Mouse (Mus musculus): ENCODE results near the gene Nudt16. TPM values are rescaled to one million over a fixed set of nuclear protein-coding genes. Genes with fewer than 3 reads are reported as not detected.

Nudt16 gene
- polyA plus RNA-seq (2017; shearing (Covaris generic)), result 16.4 TPM

GRCm38 (mm10) chr9:105131253-105132001 is at the start of gene Nudt16:
Gene Nudt16, minus strand, starts transcription at chr9:105131824.

GRCm38 (mm10) chr9:105144992-105145391 is 13.4 kb upstream of the Nudt16 start, which contains the start of gene 1700080E11Rik:
Gene 1700080E11Rik, minus strand, starts transcription at chr9:105145092.

Other genes with a start within 250 kb of the Nudt16 start
- gene Mrpl3, start 78.6 kb downstream of the Nudt16 start, polyA plus RNA-seq (2017; shearing (Covaris generic)), result 59.8 TPM
- gene 1700080E11Rik, start 13.3 kb upstream of the Nudt16 start, polyA plus RNA-seq (2017; shearing (Covaris generic)), result not detected